Mouse (Mus musculus) erythroblast, embryonic 14.5 days (primary cell): Measurements from ENCODE around the gene Asf1b.

Experiments
- GATA1 ChIP-seq: IDR thresholded peaks from 2 replicates; pipeline ENCODE4 v1.6.1; 2012; ENCODE audit warnings: low read length, inconsistent platforms, mixed read lengths
- TAL1 ChIP-seq: IDR thresholded peaks from 3 replicates; pipeline ENCODE4 v1.6.1; 2012; ENCODE audit warnings: low read length, inconsistent platforms, mixed read lengths

DNA sequence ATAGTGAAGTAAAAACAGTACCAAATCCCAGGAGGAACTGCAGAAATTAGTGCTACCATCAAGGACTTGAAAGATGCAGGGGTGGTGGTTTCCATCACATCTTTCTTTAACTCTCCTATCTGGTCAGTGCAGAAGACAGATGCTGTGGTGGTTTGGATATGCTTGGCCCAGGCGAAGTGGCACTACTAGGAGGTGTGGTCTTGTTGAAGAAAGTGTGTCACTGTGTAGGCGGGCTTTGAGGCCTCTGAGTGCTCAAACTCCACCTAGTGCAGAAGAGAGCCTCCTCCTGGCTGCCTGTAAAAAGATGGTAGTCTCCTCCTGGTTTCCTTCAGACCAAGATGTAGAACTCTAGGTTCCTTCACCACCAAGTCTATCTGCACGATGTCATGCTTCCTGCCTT lies 9.8 kb upstream of the Asf1b start:
- TF ChIP-seq TAL1: no peak
- no peak for TF ChIP-seq GATA1
